10 mouse cellular contexts compared by ENCODE assay signal in genomic region chr6:136486801-136487553, GRCm38 (mm10). TPM values are rescaled to one million over a fixed set of nuclear protein-coding genes. Genes with fewer than 3 reads are reported as not detected.
A peak's percentile ranks its signal among the peaks of the same experiment; 100 is the strongest.
DNase-seq lines count a peak whose midpoint lies in the region; ATAC-seq and TF ChIP-seq lines count a peak whose summit lies in the region.
"Had no signal": no experiment of that assay in that cellular context is flagged by ENCODE, and none has a peak within 500 bp of the region (broad histone marks: within the 10 kb centered on the region; RNA-seq: fewer than 3 reads in every experiment).

No protein-coding gene starts in this region.

- TF ChIP-seq EP300 in heart, postnatal 0 days (IDR thresholded peaks at IDR 0.05; ENCODE audit: low read depth): no peak
- no peak for TF ChIP-seq EP300 in heart, adult 2 months (IDR thresholded peaks at IDR 0.05; ENCODE audit: insufficient read depth, low read depth, low read length)

- no peaks in the 10 kb centered on the region for H3K27me3 ChIP-seq in heart, postnatal 0 days (ENCODE audit: control insufficient read depth, insufficient read depth, low read length)
- no peaks in the 10 kb centered on the region for H3K27me3 ChIP-seq in heart, adult 2 months (ENCODE audit: control insufficient read depth, insufficient read depth, low read length)
- H3K27me3 ChIP-seq in embryonic facial prominence, embryonic 14.5 days (replicated peaks; ENCODE audit: control insufficient read depth, insufficient read depth, low read length): no peaks in the 10 kb centered on the region
- no peaks in the 10 kb centered on the region for H3K27me3 ChIP-seq in intestine, embryonic 16.5 days (replicated peaks; ENCODE audit: control insufficient read depth, insufficient read depth, low read length)
- H3K27me3 ChIP-seq in neural tube, embryonic 12.5 days (replicated peaks): no peaks in the 10 kb centered on the region

- peak; percentile 72 for ATAC-seq in heart, postnatal 0 days (ENCODE audit: insufficient read depth, low read depth)
- no peak for ATAC-seq in embryonic facial prominence, embryonic 14.5 days (ENCODE audit: low read depth)
- ATAC-seq in intestine, embryonic 16.5 days: peak; percentile 67
- ATAC-seq in neural tube, embryonic 12.5 days (ENCODE audit: low FRiP score, low read depth): 0 out of 2 replicates have a peak, but pooled peaks have one; percentile 29
- no peak for ATAC-seq in megakaryocyte-erythroid progenitor cell, adult 5-6 weeks (replicated peaks; ENCODE audit: low FRiP score, low TSS enrichment, poor library complexity, severe bottlenecking)

- TF ChIP-seq CTCF in heart, postnatal 0 days (IDR thresholded peaks at IDR 0.05; ENCODE audit: low read depth): no peak
- TF ChIP-seq CTCF in heart, adult 2 months (IDR thresholded peaks at IDR 0.05): no peak

- H3K79me2 ChIP-seq in heart, adult 2 months (replicated peaks; ENCODE audit: control insufficient read depth, insufficient read depth, low read length): no peaks in the 10 kb centered on the region

- no peak overlapping the region for H3K9ac ChIP-seq in heart, postnatal 0 days (replicated peaks; ENCODE audit: low read depth, low read length)
- no peak overlapping the region; the same call in 1 of the 2 replicates for H3K9ac ChIP-seq in heart, adult 2 months (ENCODE audit: low read depth, low read length)
- H3K9ac ChIP-seq in embryonic facial prominence, embryonic 14.5 days (ENCODE audit: low read depth, low read length): no peak overlapping the region
- H3K9ac ChIP-seq in intestine, embryonic 16.5 days (ENCODE audit: low read depth, low read length): peak overlapping the region; percentile 29; the same call in 1 of the 2 replicates
- no peak overlapping the region for H3K9ac ChIP-seq in neural tube, embryonic 12.5 days

- TF ChIP-seq POLR2A in heart, adult 2 months (IDR thresholded peaks at IDR 0.05; ENCODE audit: insufficient read depth, low read depth, low read length): no peak

- peaks cover 7% of the 10 kb centered on the region; the same call in 1 of the 2 replicates for H3K4me1 ChIP-seq in heart, postnatal 0 days (ENCODE audit: control insufficient read depth, insufficient read depth)
- H3K4me1 ChIP-seq in heart, adult 2 months (ENCODE audit: control insufficient read depth, insufficient read depth, low read length): peaks cover 4% of the 10 kb centered on the region
- no peaks in the 10 kb centered on the region for H3K4me1 ChIP-seq in embryonic facial prominence, embryonic 14.5 days (ENCODE audit: control insufficient read depth, insufficient read depth, low read length)
- H3K4me1 ChIP-seq in intestine, embryonic 16.5 days (ENCODE audit: control insufficient read depth, insufficient read depth, low read length): no peaks in the 10 kb centered on the region
- no peaks in the 10 kb centered on the region for H3K4me1 ChIP-seq in neural tube, embryonic 12.5 days

- no peaks in the 10 kb centered on the region for H3K9me3 ChIP-seq in heart, postnatal 0 days (replicated peaks; ENCODE audit: control insufficient read depth, low read length)
- H3K9me3 ChIP-seq in embryonic facial prominence, embryonic 14.5 days (ENCODE audit: control insufficient read depth, low read length): no peaks in the 10 kb centered on the region
- H3K9me3 ChIP-seq in intestine, embryonic 16.5 days (ENCODE audit: control insufficient read depth, low read length): no peaks in the 10 kb centered on the region
- H3K9me3 ChIP-seq in neural tube, embryonic 12.5 days: no peaks in the 10 kb centered on the region

- no peaks in the 10 kb centered on the region for H3K36me3 ChIP-seq in heart, postnatal 0 days (replicated peaks; ENCODE audit: control insufficient read depth, insufficient read depth, low read length)
- no peaks in the 10 kb centered on the region for H3K36me3 ChIP-seq in heart, adult 2 months (ENCODE audit: control insufficient read depth, insufficient read depth, low read length)
- no peaks in the 10 kb centered on the region for H3K36me3 ChIP-seq in embryonic facial prominence, embryonic 14.5 days (ENCODE audit: control insufficient read depth, insufficient read depth, low read length)
- H3K36me3 ChIP-seq in intestine, embryonic 16.5 days (ENCODE audit: control insufficient read depth, insufficient read depth, low read length): no peaks in the 10 kb centered on the region
- H3K36me3 ChIP-seq in neural tube, embryonic 12.5 days: no peaks in the 10 kb centered on the region

- peak; percentile 4 for DNase-seq in heart, postnatal 0 days (ENCODE audit: low spot score)
- no peak for DNase-seq in heart, adult 2 months
- no peak for DNase-seq in embryonic facial prominence, embryonic 14.5 days (ENCODE audit: low spot score)
- DNase-seq in left cerebral cortex, postnatal 25 days (ENCODE audit: low spot score in 2 of 2): no peak
- no peak for DNase-seq in B cell, adult 2 months
- DNase-seq: cerebellum, adult 11 months; lung, adult 18-20 months had no signal

- 42% methylated on average over 36 of the region's 36 CpGs for WGBS in heart, postnatal 0 days
- 50% methylated on average over 36 of the region's 36 CpGs for WGBS in heart, adult 2 months
- 54% methylated on average over 36 of the region's 36 CpGs for WGBS in embryonic facial prominence, embryonic 14.5 days
- 45% methylated on average over 36 of the region's 36 CpGs for WGBS in intestine, embryonic 16.5 days
- 47% methylated on average over 36 of the region's 36 CpGs for WGBS in neural tube, embryonic 12.5 days

- peak overlapping the region; percentile 36 for H3K4me2 ChIP-seq in heart, postnatal 0 days (ENCODE audit: low read depth, low read length)
- H3K4me2 ChIP-seq in embryonic facial prominence, embryonic 14.5 days (ENCODE audit: low read depth, low read length): peak overlapping the region; percentile 41
- peak overlapping the region; percentile 33; the same call in 1 of the 2 replicates for H3K4me2 ChIP-seq in intestine, embryonic 16.5 days (ENCODE audit: low read depth, low read length)
- H3K4me2 ChIP-seq in neural tube, embryonic 12.5 days (replicated peaks): peak overlapping the region; percentile 51

- intact Hi-C loops in heart, adult 2 months (cut with DNase I): no loop called here
- intact Hi-C loops in left cerebral cortex, postnatal 25 days (cut with DNase I): no loop called here

- H3K27ac ChIP-seq in heart, postnatal 0 days (ENCODE audit: low read depth): peak overlapping the region; percentile 11; the same call in 1 of the 2 replicates
- no peak overlapping the region for H3K27ac ChIP-seq in heart, adult 2 months
- no peak overlapping the region for H3K27ac ChIP-seq in embryonic facial prominence, embryonic 14.5 days (replicated peaks; ENCODE audit: low read depth, low read length)
- no peak overlapping the region for H3K27ac ChIP-seq in intestine, embryonic 16.5 days (ENCODE audit: low read length)
- H3K27ac ChIP-seq in neural tube, embryonic 12.5 days: no peak overlapping the region

- peak overlapping the region; percentile 18; the same call in 1 of the 2 replicates for H3K4me3 ChIP-seq in heart, postnatal 0 days (ENCODE audit: low read depth, low read length)
- H3K4me3 ChIP-seq in heart, adult 2 months: no peak overlapping the region
- peak overlapping the region; percentile 13; the same call in 1 of the 2 replicates for H3K4me3 ChIP-seq in embryonic facial prominence, embryonic 14.5 days (ENCODE audit: low read depth, low read length)
- 0 out of 2 replicates have a peak overlapping the region, but pooled peaks have one; percentile 22 for H3K4me3 ChIP-seq in intestine, embryonic 16.5 days (ENCODE audit: low read length)
- no peak overlapping the region for H3K4me3 ChIP-seq in neural tube, embryonic 12.5 days

RNA-seq across cellular contexts. Expression of gene Atf7ip, which starts 19.0 kb away (rescaled TPM):
- 43.3 and 54.5 TPM in 2 replicates for total RNA-seq in heart, postnatal 0 days (2014; rRNA removed; ENCODE audit: low replicate concordance)
- polyA plus RNA-seq in heart, postnatal 0 days (2015; fragmentation: Nextera tagmentation; extraction: Ambion mirVana): 16.5 and 19.2 TPM in 2 replicates
- 10 to 100 TPM; 73.1 to 88.0 TPM for total RNA-seq in heart, adult 2 months (2021)
- 21.4 and 31.7 TPM in 2 replicates for polyA plus RNA-seq in heart, adult 2 months (2012; rRNA removed)
- 33.5 and 33.9 TPM in 2 replicates for polyA plus RNA-seq in embryonic facial prominence, embryonic 14.5 days (2014; fragmentation: Nextera tagmentation; extraction: Ambion mirVana)
- polyA plus RNA-seq in intestine, embryonic 16.5 days (2015; fragmentation: Nextera tagmentation; extraction: Ambion mirVana): 17.6 and 21.0 TPM in 2 replicates
- polyA plus RNA-seq in neural tube, embryonic 12.5 days (2016; fragmentation: Nextera tagmentation; extraction: Ambion mirVana): 49.2 and 56.4 TPM in 2 replicates
- total RNA-seq in left cerebral cortex, postnatal 25 days (2021): 100 to 1,000 TPM; 108 to 125 TPM
- total RNA-seq in megakaryocyte-erythroid progenitor cell, adult 5-6 weeks (2014; fragmentation: Nextera tagmentation): 121 and 135 TPM in 2 replicates
- total RNA-seq in megakaryocyte-erythroid progenitor cell, adult 5-6 weeks (2017): 50.3 and 61.7 TPM in 2 replicates

Comparison
In these comparisons a context has a peak if more than half of its experiments do, and no peak if none do; other contexts are left out.
1. H3K4me3 ChIP-seq: peak in heart, postnatal 0 days (single experiment), embryonic facial prominence, embryonic 14.5 days (single experiment) and intestine, embryonic 16.5 days (single experiment); none in heart, adult 2 months (single experiment) and neural tube, embryonic 12.5 days (single experiment).
2. ATAC-seq: peak in heart, postnatal 0 days (single experiment), intestine, embryonic 16.5 days (single experiment) and neural tube, embryonic 12.5 days (single experiment); none in embryonic facial prominence, embryonic 14.5 days (single experiment) and megakaryocyte-erythroid progenitor cell, adult 5-6 weeks (single experiment).
3. Peak in every context shown above with its lines, with median percentiles within 50 percentile points of each other: H3K4me2 ChIP-seq.